Mouse (Mus musculus): ENCODE results near the gene Atxn10. TPM values are rescaled to one million over a fixed set of nuclear protein-coding genes. Genes with fewer than 3 reads are reported as not detected.
A peak's percentile ranks its signal among the peaks of the same experiment; 100 is the strongest.
"Not testable (repeated sequence)": the region's sequence is repeated elsewhere in the genome, so short reads cannot be mapped to it uniquely, and the experiment has no call there.

Gene Atxn10
- total and polyA plus RNA-seq, 2 experiments from 2014 or later = 121 to 141 TPM

DNA sequence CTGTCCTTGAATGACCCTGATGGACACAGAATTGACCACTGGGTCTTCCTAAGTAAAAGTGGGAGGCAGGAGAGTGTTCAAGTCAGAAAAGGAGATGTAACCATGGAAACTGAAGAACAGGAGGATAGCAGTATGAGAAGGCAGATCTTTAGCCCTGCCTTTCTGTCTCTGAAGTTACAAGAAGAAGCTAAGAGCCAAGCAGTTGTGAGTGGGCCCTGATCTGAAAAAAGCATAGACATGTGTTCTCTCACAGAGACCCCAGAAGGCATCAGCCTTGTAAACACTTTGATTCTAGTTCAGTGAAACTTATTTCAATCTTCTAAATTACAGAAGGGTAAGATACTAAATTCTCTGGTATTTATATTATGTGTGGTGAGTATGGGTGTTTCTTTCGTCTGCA lies 11.6 kb upstream of the Atxn10 start:
- peaks cover 4% of the 10 kb centered on the region; the same call in 1 of the 2 replicates for H3K4me1 ChIP-seq (ENCODE audit: control insufficient read depth, insufficient read depth)
- H3K4me3 ChIP-seq (ENCODE audit: low read depth, low read length) = no peak overlapping the region
- H3K9ac ChIP-seq (replicated peaks; ENCODE audit: low read depth, low read length) = no peak overlapping the region
- no peak for ATAC-seq (ENCODE audit: insufficient read depth, low read depth)
- H3K36me3 ChIP-seq (replicated peaks; ENCODE audit: control insufficient read depth, insufficient read depth, low read length) = no peaks in the 10 kb centered on the region
- no peak overlapping the region for H3K27ac ChIP-seq (ENCODE audit: low read depth)
- no peak for DNase-seq (ENCODE audit: low spot score)
- WGBS = 100% methylated on average over 1 of the region's 1 CpGs
- H3K4me2 ChIP-seq (ENCODE audit: low read depth, low read length) = no peak overlapping the region
- TF ChIP-seq EP300 (IDR thresholded peaks at IDR 0.05; ENCODE audit: low read depth) (no peak), CTCF (IDR thresholded peaks at IDR 0.05; ENCODE audit: low read depth) (no peak)
- H3K27me3 ChIP-seq (ENCODE audit: control insufficient read depth, insufficient read depth, low read length) = no peaks in the 10 kb centered on the region
- H3K9me3 ChIP-seq (replicated peaks; ENCODE audit: control insufficient read depth, low read length) = no peaks in the 10 kb centered on the region

DNA sequence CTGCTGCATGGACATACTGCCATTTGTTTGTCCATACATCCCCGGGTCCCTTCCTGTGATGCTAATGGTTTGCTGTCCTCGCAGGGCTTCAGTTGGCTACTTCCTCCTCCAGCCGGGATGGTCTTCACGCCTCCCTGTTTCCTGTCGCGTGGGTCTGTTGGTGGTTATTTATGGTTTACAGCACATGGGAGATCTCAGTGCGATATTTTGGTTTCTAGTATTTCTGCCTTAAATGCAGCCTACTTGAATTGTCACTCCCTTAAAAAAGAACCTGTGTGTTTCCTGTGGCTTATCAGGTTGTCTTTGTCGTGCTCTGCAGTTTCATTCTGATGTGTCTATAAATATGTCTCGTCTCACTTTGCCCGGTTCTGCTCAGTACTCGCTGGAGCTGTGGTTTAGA lies 8.2 kb upstream of the Atxn10 start:
- Histone ChIP-seq H3K4me3 (ENCODE audit: low read depth, low read length) (no peak overlapping the region), H3K9ac (replicated peaks; ENCODE audit: low read depth, low read length) (no peak overlapping the region), H3K9me3 (replicated peaks; ENCODE audit: control insufficient read depth, low read length) (no peaks in the 10 kb centered on the region), H3K4me2 (ENCODE audit: low read depth, low read length) (peak overlapping the region; percentile 7), H3K36me3 (replicated peaks; ENCODE audit: control insufficient read depth, insufficient read depth, low read length) (no peaks in the 10 kb centered on the region), H3K27ac (ENCODE audit: low read depth) (no peak overlapping the region), H3K4me1 (ENCODE audit: control insufficient read depth, insufficient read depth) (peaks cover 4% of the 10 kb centered on the region; the same call in 1 of the 2 replicates), H3K27me3 (ENCODE audit: control insufficient read depth, insufficient read depth, low read length) (no peaks in the 10 kb centered on the region)
- 15% methylated on average over 11 of the region's 11 CpGs for WGBS
- ATAC-seq (ENCODE audit: insufficient read depth, low read depth) = no peak
- TF ChIP-seq EP300 (IDR thresholded peaks at IDR 0.05; ENCODE audit: low read depth) (no peak), CTCF (IDR thresholded peaks at IDR 0.05; ENCODE audit: low read depth) (no peak)
- no peak for DNase-seq (ENCODE audit: low spot score)

DNA sequence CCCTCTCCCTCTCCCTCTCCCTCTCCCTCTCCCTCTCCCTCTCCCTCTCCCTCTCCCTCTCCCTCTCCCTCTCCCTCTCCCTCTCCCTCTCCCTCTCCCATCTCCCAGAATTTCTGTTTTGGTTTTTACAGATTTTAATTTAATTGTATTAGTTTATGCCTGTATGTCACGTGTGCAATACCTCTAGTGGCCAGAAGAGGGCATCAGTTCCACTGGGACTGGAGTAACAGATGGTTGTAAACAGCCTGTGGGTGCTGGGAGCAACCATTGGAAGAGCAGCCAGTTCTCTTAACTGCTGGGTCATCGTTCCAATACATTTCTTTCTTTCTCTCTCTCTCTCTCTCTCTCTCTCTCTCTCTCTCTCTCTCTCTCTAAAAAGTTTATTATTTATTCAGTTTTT lies 7.6 kb upstream of the Atxn10 start:
- not testable (repeated sequence) for H3K36me3 ChIP-seq (replicated peaks; ENCODE audit: control insufficient read depth, insufficient read depth, low read length); H3K27me3 ChIP-seq (ENCODE audit: control insufficient read depth, insufficient read depth, low read length); DNase-seq (ENCODE audit: low spot score); H3K4me3 ChIP-seq (ENCODE audit: low read depth, low read length); H3K9me3 ChIP-seq (replicated peaks; ENCODE audit: control insufficient read depth, low read length); H3K9ac ChIP-seq (replicated peaks; ENCODE audit: low read depth, low read length); H3K27ac ChIP-seq (ENCODE audit: low read depth); H3K4me2 ChIP-seq (ENCODE audit: low read depth, low read length); ATAC-seq (ENCODE audit: insufficient read depth, low read depth); H3K4me1 ChIP-seq (ENCODE audit: control insufficient read depth, insufficient read depth)
- TF ChIP-seq CTCF (IDR thresholded peaks at IDR 0.05; ENCODE audit: low read depth) = peak; percentile 24; the same call in 1 of the 2 replicates
- 89% methylated on average over 2 of the region's 2 CpGs for WGBS

DNA sequence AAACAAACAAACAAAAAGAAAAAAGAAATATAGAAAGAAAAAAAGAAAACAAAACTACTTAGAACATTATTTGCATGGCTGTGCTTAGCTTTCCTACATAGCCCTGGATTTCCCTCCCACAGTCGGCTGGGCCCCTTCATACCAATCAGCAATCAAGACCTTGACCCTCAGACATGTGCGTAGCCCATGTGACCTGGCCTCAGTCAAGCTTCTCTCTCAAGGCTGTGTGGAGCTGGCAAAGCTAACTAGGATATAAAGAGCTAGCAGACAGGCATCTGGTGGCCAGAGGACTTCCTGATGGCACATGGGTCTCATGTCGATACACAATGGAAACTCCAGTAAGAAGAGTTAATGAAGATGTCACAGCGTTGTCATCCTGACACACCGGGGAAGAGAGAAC lies 6.9 kb upstream of the Atxn10 start:
- ATAC-seq (ENCODE audit: insufficient read depth, low read depth) = no peak
- TF ChIP-seq EP300 (IDR thresholded peaks at IDR 0.05; ENCODE audit: low read depth) (no peak), CTCF (IDR thresholded peaks at IDR 0.05; ENCODE audit: low read depth) (no peak)
- peaks cover 4% of the 10 kb centered on the region; the same call in 1 of the 2 replicates for H3K4me1 ChIP-seq (ENCODE audit: control insufficient read depth, insufficient read depth)
- DNase-seq (ENCODE audit: low spot score) = no peak
- 92% methylated on average over 5 of the region's 5 CpGs for WGBS
- no peak overlapping the region for H3K27ac ChIP-seq (ENCODE audit: low read depth)
- no peaks in the 10 kb centered on the region for H3K9me3 ChIP-seq (replicated peaks; ENCODE audit: control insufficient read depth, low read length)
- no peaks in the 10 kb centered on the region for H3K27me3 ChIP-seq (ENCODE audit: control insufficient read depth, insufficient read depth, low read length)
- no peak overlapping the region for H3K4me2 ChIP-seq (ENCODE audit: low read depth, low read length)
- H3K9ac ChIP-seq (replicated peaks; ENCODE audit: low read depth, low read length) = no peak overlapping the region
- H3K36me3 ChIP-seq (replicated peaks; ENCODE audit: control insufficient read depth, insufficient read depth, low read length) = no peaks in the 10 kb centered on the region
- no peak overlapping the region for H3K4me3 ChIP-seq (ENCODE audit: low read depth, low read length)

DNA sequence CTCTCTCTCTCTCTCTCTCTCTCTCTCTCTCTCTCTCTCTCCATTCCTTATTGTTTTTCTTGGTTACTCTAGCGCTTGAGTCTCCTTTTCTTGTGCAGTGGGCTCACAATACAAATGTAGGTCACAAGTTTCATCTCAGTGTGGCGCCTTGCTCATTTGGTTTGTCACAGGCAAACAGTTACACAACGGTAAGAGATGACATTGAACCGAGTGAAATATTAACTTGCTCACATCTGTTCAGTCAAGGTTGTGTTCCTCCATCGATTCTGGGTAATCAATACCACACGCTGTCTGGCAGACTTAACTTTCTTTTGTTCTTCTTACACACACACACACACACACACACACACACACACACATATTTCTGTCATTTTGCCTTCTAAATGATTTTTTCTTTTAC lies 6.0 kb upstream of the Atxn10 start:
- no peak overlapping the region for H3K27ac ChIP-seq (ENCODE audit: low read depth)
- DNase-seq (ENCODE audit: low spot score) = no peak
- TF ChIP-seq EP300 (IDR thresholded peaks at IDR 0.05; ENCODE audit: low read depth) (no peak), CTCF (IDR thresholded peaks at IDR 0.05; ENCODE audit: low read depth) (no peak)
- H3K4me1 ChIP-seq (ENCODE audit: control insufficient read depth, insufficient read depth) = peaks cover 4% of the 10 kb centered on the region; the same call in 1 of the 2 replicates
- H3K4me3 ChIP-seq (ENCODE audit: low read depth, low read length) = no peak overlapping the region
- no peak overlapping the region for H3K9ac ChIP-seq (replicated peaks; ENCODE audit: low read depth, low read length)
- no peak overlapping the region for H3K4me2 ChIP-seq (ENCODE audit: low read depth, low read length)
- WGBS = 84% methylated on average over 6 of the region's 6 CpGs
- no peaks in the 10 kb centered on the region for H3K27me3 ChIP-seq (ENCODE audit: control insufficient read depth, insufficient read depth, low read length)
- H3K36me3 ChIP-seq (replicated peaks; ENCODE audit: control insufficient read depth, insufficient read depth, low read length) = no peaks in the 10 kb centered on the region
- no peaks in the 10 kb centered on the region for H3K9me3 ChIP-seq (replicated peaks; ENCODE audit: control insufficient read depth, low read length)
- no peak for ATAC-seq (ENCODE audit: insufficient read depth, low read depth)

DNA sequence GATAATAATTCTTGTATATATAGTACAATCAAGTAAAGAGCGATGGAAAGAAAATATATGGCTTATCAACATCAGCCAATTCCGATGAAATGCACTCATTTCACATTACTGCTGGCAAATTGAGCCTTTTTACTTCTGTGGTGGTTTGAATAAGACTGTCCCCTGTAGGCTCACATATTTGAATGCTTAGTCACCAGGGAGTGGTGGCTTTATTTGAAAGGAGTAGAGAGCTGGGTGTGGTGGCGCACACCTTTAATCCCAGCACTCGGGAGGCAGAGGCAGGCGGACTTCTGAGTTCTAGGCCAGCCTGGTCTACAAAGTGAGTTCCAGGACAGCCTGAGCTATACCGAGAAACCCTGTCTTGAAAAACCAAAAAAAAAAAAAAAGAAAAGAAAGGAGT lies 2.5 kb upstream of the Atxn10 start:
- WGBS = 84% methylated on average over 6 of the region's 6 CpGs
- not testable (repeated sequence) for H3K4me3 ChIP-seq (ENCODE audit: low read depth, low read length); H3K9ac ChIP-seq (replicated peaks; ENCODE audit: low read depth, low read length); H3K36me3 ChIP-seq (replicated peaks; ENCODE audit: control insufficient read depth, insufficient read depth, low read length); DNase-seq (ENCODE audit: low spot score); H3K4me2 ChIP-seq (ENCODE audit: low read depth, low read length); H3K27ac ChIP-seq (ENCODE audit: low read depth); ATAC-seq (ENCODE audit: insufficient read depth, low read depth); H3K9me3 ChIP-seq (replicated peaks; ENCODE audit: control insufficient read depth, low read length); H3K27me3 ChIP-seq (ENCODE audit: control insufficient read depth, insufficient read depth, low read length)
- H3K4me1 ChIP-seq (ENCODE audit: control insufficient read depth, insufficient read depth) = peaks cover 10% of the 10 kb centered on the region

Data from heart, postnatal 0 days (tissue).